Mouse (Mus musculus) ES-Bruce4 (cell line): ENCODE measurements around the gene 1700025G04Rik. TPM values are rescaled to one million over a fixed set of nuclear protein-coding genes. Genes with fewer than 3 reads are reported as not detected.
A peak's percentile ranks its signal among the peaks of the same experiment; 100 is the strongest.

Experiments
- H3K27ac ChIP-seq: 2 replicates; pipeline ENCODE4 v1.5.1; 2012; ENCODE audit warnings: low read length, inconsistent platforms; ENCODE audit not compliant: insufficient read depth
- H3K27me3 ChIP-seq: 2 replicates; pipeline ENCODE4 v1.6.1; 2012; ENCODE audit warnings: mild to moderate bottlenecking, low read length, inconsistent platforms; ENCODE audit not compliant: control insufficient read depth, poor library complexity, insufficient read depth, severe bottlenecking
- H3K36me3 ChIP-seq: 2 replicates; pipeline ENCODE4 v1.6.1; 2012; ENCODE audit warnings: inconsistent platforms, mild to moderate bottlenecking, low read length, moderate library complexity; ENCODE audit not compliant: control insufficient read depth, poor library complexity, insufficient read depth, severe bottlenecking
- H3K4me1 ChIP-seq: one replicate; pipeline ENCODE4 v1.8.1; 2011; ENCODE audit warnings: low read length; ENCODE audit not compliant: control insufficient read depth, insufficient read depth
- H3K4me3 ChIP-seq: 2 replicates; pipeline ENCODE4 v1.5.1; 2011; ENCODE audit warnings: low read depth, mild to moderate bottlenecking, low read length
- H3K9ac ChIP-seq: 2 replicates; pipeline ENCODE4 v1.6.1; 2012; ENCODE audit warnings: low read depth, mild to moderate bottlenecking, inconsistent platforms; ENCODE audit not compliant: poor library complexity, severe bottlenecking
- H3K9me3 ChIP-seq: replicated peaks from 2 replicates; pipeline ENCODE4 v1.6.1; 2012; ENCODE audit warnings: mild to moderate bottlenecking, low read length, inconsistent platforms; ENCODE audit not compliant: control insufficient read depth, poor library complexity, insufficient read depth, severe bottlenecking
- CTCF ChIP-seq: IDR thresholded peaks from one replicate; pipeline ENCODE4 v1.8.1; 2011; ENCODE audit warnings: low read depth, low read length
- EP300 ChIP-seq: IDR thresholded peaks from 2 replicates; pipeline ENCODE4 v1.6.1; 2011; ENCODE audit warnings: low read depth, low read length; ENCODE audit not compliant: insufficient read depth
- POLR2A ChIP-seq: IDR thresholded peaks from one replicate; pipeline ENCODE4 v1.8.1; 2011; ENCODE audit warnings: low read length; ENCODE audit not compliant: insufficient read depth
- polyA plus RNA-seq: library from polyadenylated mRNA; stranded (reverse); fragments of >200 nt; gene quantifications from 2 replicates; pipeline ENCODE4 v1.2.4, GENCODE M21; 2011; ENCODE audit warnings: low read depth; ENCODE audit not compliant: missing spikeins, insufficient read depth, insufficient read length

The 1700025G04Rik gene
- polyA plus RNA-seq, 1 experiment, result 14.3 TPM

DNA sequence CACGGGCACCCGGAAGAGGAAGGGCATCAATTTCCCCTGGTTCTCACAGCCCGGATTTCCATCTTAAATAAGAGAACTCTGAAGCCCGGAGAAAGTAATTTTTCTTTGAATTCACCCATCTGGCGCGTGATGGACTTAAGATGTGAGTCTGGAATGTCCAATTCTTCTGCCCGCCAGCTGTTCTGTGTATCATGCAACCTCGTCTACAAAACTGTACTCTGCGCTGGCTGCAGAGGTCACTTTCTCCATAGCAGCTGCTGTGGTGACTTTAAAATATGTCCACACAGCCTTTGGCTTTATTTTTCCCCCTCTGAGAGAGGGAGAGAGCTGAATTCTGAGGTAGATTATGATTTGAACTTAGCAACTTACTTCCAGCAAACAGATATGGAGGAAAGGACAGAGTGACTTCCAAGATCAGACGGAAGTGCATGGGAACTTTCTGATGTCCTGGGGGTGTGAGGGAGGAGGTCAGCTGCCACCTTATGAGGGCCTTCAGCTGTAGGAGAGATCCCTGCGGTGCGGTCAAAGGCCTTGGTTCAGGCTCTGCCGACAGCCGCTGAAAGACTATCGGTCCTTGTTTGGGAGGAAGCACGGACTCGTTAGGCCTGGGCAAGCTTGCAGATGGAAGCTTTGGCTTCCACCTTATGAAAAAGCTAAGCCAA is 226.7 kb downstream of the 1700025G04Rik start:
- no peaks in the 10 kb centered on the region for H3K36me3 ChIP-seq
- H3K4me3 ChIP-seq, result no peak overlapping the region
- no peaks in the 10 kb centered on the region for H3K27me3 ChIP-seq
- H3K9ac ChIP-seq, result no peak overlapping the region
- no peaks in the 10 kb centered on the region for H3K9me3 ChIP-seq
- TF ChIP-seq POLR2A (no peak), CTCF (no peak), EP300 (no peak)
- H3K27ac ChIP-seq, result no peak overlapping the region
- H3K4me1 ChIP-seq, result no peaks in the 10 kb centered on the region

DNA sequence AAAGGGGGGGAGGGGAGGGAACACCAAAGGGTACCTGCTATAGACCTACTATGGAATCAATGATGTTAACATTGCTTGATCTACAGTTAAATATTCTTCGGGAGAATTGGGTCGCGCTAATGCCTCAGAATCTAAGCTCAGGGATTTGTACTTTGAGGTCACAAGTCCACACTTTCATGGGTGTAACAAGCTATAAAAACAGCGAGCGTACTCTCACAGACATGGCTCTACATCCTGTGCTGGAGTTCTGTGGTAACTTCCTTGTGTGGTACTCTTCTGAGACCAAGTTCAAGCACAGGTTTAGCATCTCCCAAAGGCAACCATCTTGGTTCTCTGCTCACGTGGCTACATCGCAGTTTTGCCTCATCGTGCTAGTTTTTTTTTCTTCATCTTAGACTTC is 227.8 kb downstream of the 1700025G04Rik start:
- H3K9ac ChIP-seq, result no peak overlapping the region
- H3K4me1 ChIP-seq, result no peaks in the 10 kb centered on the region
- TF ChIP-seq EP300 (no peak), POLR2A (no peak), CTCF (no peak)
- H3K9me3 ChIP-seq, result no peaks in the 10 kb centered on the region
- no peak overlapping the region for H3K27ac ChIP-seq
- no peaks in the 10 kb centered on the region for H3K36me3 ChIP-seq
- no peak overlapping the region for H3K4me3 ChIP-seq
- no peaks in the 10 kb centered on the region for H3K27me3 ChIP-seq

- Histone ChIP-seq H3K9ac (no peak overlapping the region), H3K9me3 (no peaks in the 10 kb centered on the region), H3K27me3 (no peaks in the 10 kb centered on the region), H3K36me3 (no peaks in the 10 kb centered on the region), H3K4me1 (no peaks in the 10 kb centered on the region), H3K4me3 (no peak overlapping the region), H3K27ac (no peak overlapping the region)
- TF ChIP-seq CTCF, result peak; percentile 71
- no peak for TF ChIP-seq POLR2A
Observed at GRCm38 (mm10) chr1:151861334-151861995, 228.5 kb downstream of the 1700025G04Rik start.

- no peaks in the 10 kb centered on the region for H3K4me1 ChIP-seq
- no peak overlapping the region for H3K4me3 ChIP-seq
- no peaks in the 10 kb centered on the region for H3K36me3 ChIP-seq
- H3K27ac ChIP-seq, result no peak overlapping the region
- no peak overlapping the region for H3K9ac ChIP-seq
- no peak for TF ChIP-seq POLR2A
- TF ChIP-seq CTCF, result no peak
- no peak for TF ChIP-seq EP300
- no peaks in the 10 kb centered on the region for H3K27me3 ChIP-seq
- no peaks in the 10 kb centered on the region for H3K9me3 ChIP-seq
Observed at GRCm38 (mm10) chr1:151858474-151858873, 231.5 kb downstream of the 1700025G04Rik start.

- H3K9ac ChIP-seq, result no peak overlapping the region
- H3K36me3 ChIP-seq, result no peaks in the 10 kb centered on the region
- H3K4me3 ChIP-seq, result no peak overlapping the region
- no peak overlapping the region for H3K27ac ChIP-seq
- TF ChIP-seq EP300 (no peak), POLR2A (no peak), CTCF (no peak)
- no peaks in the 10 kb centered on the region for H3K4me1 ChIP-seq
- no peaks in the 10 kb centered on the region for H3K27me3 ChIP-seq
- no peaks in the 10 kb centered on the region for H3K9me3 ChIP-seq
Observed at GRCm38 (mm10) chr1:151855561-151855960, 234.4 kb downstream of the 1700025G04Rik start.

DNA sequence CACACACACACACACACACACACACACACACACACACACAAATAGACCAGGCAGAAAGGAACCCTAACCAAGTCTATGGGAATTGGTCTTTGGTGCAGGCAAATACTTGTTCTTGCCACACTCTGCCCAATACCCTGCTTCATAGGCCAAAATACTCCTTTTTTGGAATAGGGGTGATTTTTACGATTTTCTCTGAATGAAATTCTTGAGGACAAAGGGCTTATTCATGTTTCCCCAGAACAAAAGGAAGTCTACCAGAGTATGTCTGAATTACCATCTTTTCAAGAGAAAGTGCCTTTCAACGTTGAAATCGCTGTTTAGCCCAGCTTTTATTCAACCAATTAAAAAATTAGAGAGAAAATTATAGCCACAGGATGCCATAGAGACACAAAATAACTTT is 237.9 kb downstream of the 1700025G04Rik start:
- H3K9ac ChIP-seq, result no peak overlapping the region
- no peak for TF ChIP-seq EP300
- TF ChIP-seq CTCF, result no peak
- TF ChIP-seq POLR2A, result no peak
- H3K4me1 ChIP-seq, result no peaks in the 10 kb centered on the region
- H3K4me3 ChIP-seq, result no peak overlapping the region
- H3K9me3 ChIP-seq, result no peaks in the 10 kb centered on the region
- H3K27ac ChIP-seq, result no peak overlapping the region
- H3K36me3 ChIP-seq, result no peaks in the 10 kb centered on the region
- H3K27me3 ChIP-seq, result no peaks in the 10 kb centered on the region; the same call in 1 of the 2 replicates
